Mouse (Mus musculus): ENCODE measurements around the gene Scaper.

DNA sequence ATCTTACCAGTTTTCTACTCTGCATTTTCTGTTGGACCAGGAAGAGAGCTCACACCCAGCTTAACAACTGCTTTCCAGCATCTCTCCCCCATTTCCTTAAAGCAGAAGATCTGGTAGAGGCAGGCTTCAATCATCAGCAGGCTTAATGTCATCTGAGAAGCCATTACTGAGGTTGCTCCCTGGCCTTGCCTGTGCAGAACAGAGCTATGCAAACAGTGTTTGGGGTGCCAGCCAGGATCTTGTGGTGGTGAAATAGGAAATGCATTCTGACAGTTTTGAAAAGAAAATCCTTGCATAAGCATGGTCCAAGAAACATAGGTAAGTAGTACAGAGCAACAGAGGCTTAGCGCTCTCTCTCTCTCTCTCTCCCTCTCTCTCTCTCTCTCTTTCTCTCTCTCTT lies 377.0 kb downstream of the Scaper start:
- TF ChIP-seq CTCF (IDR thresholded peaks at IDR 0.05; ENCODE audit: low read depth, low read length) = no peak
- TF ChIP-seq TAL1 (conservative IDR thresholded peaks at IDR 0.05; ENCODE audit: low read depth, low read length) = no peak
